Mouse (Mus musculus) olfactory bulb, adult 2 months (tissue): ENCODE measurements around the gene Vars. TPM values are rescaled to one million over a fixed set of nuclear protein-coding genes. Genes with fewer than 3 reads are reported as not detected.

Source experiments
- H3K27ac ChIP-seq: fragments of 200-500 bp; 2 replicates; pipeline ENCODE4 v1.5.1; 2012; ENCODE audit warnings: low read depth, low read length; ENCODE audit not compliant: insufficient read depth
- H3K4me1 ChIP-seq: fragments of 200-500 bp; 2 replicates; pipeline ENCODE4 v1.6.1; 2012; ENCODE audit warnings: low read length; ENCODE audit not compliant: control insufficient read depth, insufficient read depth
- H3K4me3 ChIP-seq: fragments of 200-500 bp; 2 replicates; pipeline ENCODE4 v1.5.1; 2012; ENCODE audit warnings: mild to moderate bottlenecking, low read depth, low read length, moderate library complexity; ENCODE audit not compliant: insufficient read depth
- CTCF ChIP-seq: fragments of 200-500 bp; IDR thresholded peaks from 2 replicates; pipeline ENCODE4 v1.5.1; 2012; ENCODE audit warnings: low read depth, mild to moderate bottlenecking, low read length, moderate library complexity; ENCODE audit not compliant: insufficient read depth
- POLR2A ChIP-seq: fragments of 200-500 bp; IDR thresholded peaks from 2 replicates; pipeline ENCODE4 v1.6.1; 2012; ENCODE audit warnings: mild to moderate bottlenecking, low read depth, low read length, moderate library complexity; ENCODE audit not compliant: insufficient read depth
- WGBS: fragments of 180-500 bp; shearing (Covaris S2); methylation state at CpG from one replicate; pipeline ENCODE4 v1.1.7; 2018; 5-methylcytosine and 5-hydroxymethylcytosine counted together
- polyA plus RNA-seq: library from polyadenylated mRNA; stranded (reverse); fragments of >200 nt; gene quantifications from 2 replicates; pipeline ENCODE4 v1.2.4, GENCODE M21; 2012; ENCODE audit warnings: low replicate concordance; ENCODE audit not compliant: missing spikeins, insufficient read depth, insufficient read length

The Vars gene
- polyA plus RNA-seq, 1 experiment: not detected

DNA sequence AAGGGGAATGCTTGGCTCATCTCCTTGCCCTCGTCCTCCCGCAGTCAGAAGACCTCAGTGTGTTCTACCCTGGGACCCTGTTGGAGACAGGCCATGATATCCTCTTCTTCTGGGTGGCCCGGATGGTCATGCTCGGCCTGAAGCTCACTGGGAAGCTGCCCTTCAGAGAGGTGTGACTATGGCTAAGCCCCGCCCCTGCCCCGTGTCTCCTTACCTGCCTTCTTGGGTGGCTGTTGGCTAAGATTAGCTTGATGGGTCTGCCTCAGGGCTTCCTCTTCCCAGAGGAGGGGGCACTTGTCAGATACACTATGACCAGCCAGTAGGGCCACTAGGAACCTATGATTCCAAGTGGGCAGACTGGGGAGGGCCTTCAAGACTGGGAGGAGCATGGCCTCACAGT, 12.4 kb downstream of the Vars start:
- WGBS: 83% methylated on average over 6 of the region's 6 CpGs
- TF ChIP-seq CTCF (no peak), POLR2A (no peak)
- no peak overlapping the region for H3K27ac ChIP-seq

GRCm38 (mm10) chr17:35015296-35015695, 14.5 kb downstream of the Vars start:
- no peak for TF ChIP-seq CTCF
- no peak for TF ChIP-seq POLR2A

More for the DNA sequence above, 12.4 kb downstream of the Vars start:
- peaks cover 7% of the 10 kb centered on the region for H3K4me1 ChIP-seq
- no peak overlapping the region for H3K4me3 ChIP-seq

DNA sequence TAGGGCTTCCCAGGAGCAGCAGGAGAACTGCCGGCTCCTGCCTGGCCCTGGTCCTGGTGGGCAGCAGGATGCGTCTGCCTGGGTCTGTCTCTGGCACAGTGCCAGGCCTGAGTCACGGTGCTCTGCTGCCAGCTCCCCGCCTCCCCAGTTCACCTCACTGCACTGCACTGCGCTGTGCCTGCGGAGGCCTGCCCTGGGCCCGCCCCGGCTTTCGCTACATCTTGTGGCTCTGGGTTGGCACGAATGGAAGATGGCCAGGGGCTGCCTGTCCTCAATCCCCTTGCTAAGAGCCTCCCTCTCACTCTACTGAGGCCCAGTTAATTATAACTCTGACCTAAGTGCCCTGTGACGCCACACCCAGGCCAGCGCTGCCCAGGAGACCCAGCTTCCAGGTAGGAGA, 15.6 kb downstream of the Vars start, which contains the start of gene Vwa7:
Gene Vwa7 (plus strand): TSS at position 204 of the 400 bp plus-strand sequence.
- Histone ChIP-seq H3K4me3 (no peak within 1 kb of the TSS), H3K27ac (no peak within 1 kb of the TSS), H3K4me1 (peaks cover 11% of the 10 kb centered on the region)
- WGBS: 30% methylated on average over 12 of the region's 12 CpGs
- no peak for TF ChIP-seq POLR2A
- no peak for TF ChIP-seq CTCF

More at GRCm38 (mm10) chr17:35015296-35015695, 14.5 kb downstream of the Vars start:
- no peak overlapping the region for H3K27ac ChIP-seq
- H3K4me3 ChIP-seq: no peak overlapping the region
- H3K4me1 ChIP-seq: peaks cover 7% of the 10 kb centered on the region
- 87% methylated on average over 16 of the region's 16 CpGs for WGBS

DNA sequence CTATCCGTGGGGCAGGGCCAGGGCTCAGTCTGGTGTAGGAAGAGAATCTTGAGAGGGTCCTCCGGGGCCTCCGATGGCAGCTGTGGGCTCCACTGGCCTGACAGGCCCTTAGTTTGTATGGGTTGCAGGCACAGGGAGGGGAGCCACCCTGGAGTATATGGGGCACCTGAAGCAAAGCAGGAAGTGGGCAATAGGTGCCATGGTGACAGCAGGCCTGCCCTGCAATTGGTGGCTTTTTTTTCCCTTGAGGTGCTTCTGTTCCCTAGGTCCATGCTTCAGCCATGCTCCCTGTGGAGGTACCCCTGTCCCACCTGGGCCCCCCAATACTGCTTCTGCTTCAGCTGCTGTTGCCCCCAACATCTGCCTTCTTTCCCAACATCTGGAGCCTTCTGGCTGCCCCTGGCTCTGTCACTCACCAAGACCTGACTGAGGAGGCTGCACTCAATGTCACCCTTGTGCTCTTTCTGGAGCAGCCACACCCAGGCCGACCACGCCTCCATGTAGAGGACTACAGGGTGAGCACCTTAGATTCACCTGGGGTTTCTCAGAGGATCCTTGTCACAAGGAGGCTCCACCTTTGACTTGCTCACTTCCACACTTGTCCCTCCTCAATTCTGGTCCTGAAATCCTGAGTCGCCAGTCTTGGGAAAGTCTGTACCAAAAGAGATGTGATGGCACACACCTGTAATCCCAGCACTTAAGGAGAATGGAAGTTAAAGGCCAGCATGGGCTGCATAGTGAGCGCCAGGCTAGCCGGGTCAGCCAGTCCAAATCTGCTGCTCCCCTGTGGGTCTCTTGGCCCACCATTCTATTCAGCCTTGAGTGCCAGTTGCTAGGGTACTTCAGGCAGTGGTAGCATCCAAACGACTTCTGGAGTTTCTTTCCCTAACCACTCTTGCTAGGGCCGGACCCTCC, 16.3 kb downstream of the Vars start:
- WGBS: 77% methylated on average over 10 of the region's 10 CpGs
- Histone ChIP-seq H3K27ac (no peak overlapping the region), H3K4me3 (no peak overlapping the region), H3K4me1 (peaks cover 14% of the 10 kb centered on the region)
- TF ChIP-seq POLR2A (no peak), CTCF (no peak)

DNA sequence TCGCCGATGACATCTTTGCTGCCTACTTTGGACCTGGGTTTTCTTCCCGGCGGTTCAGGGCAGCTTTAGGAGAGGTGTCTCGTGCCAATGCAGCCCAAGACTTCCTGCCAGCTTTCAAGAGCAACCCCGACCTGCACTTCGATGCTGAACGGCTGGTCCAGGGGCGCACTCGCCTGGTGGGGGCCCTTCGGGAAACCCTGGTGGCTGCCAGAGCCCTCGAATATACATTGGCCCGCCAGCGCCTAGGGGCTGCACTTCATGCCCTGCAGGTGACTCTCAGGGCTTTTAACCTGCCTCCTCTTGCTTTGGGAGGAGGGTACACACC, 16.9 kb downstream of the Vars start:
- Histone ChIP-seq H3K4me1 (peaks cover 14% of the 10 kb centered on the region), H3K27ac (no peak overlapping the region), H3K4me3 (no peak overlapping the region)
- TF ChIP-seq CTCF: no peak
- TF ChIP-seq POLR2A: no peak
- 75% methylated on average over 14 of the region's 14 CpGs for WGBS

GRCm38 (mm10) chr17:35018171-35018570, 17.4 kb downstream of the Vars start:
- Histone ChIP-seq H3K4me3 (no peak overlapping the region), H3K4me1 (peaks cover 14% of the 10 kb centered on the region), H3K27ac (no peak overlapping the region)
- WGBS: 85% methylated on average over 3 of the region's 3 CpGs
- no peak for TF ChIP-seq CTCF
- no peak for TF ChIP-seq POLR2A

- WGBS: 84% methylated on average over 11 of the region's 11 CpGs
- H3K27ac ChIP-seq: no peak overlapping the region
- TF ChIP-seq POLR2A (no peak), CTCF (no peak)
- H3K4me3 ChIP-seq: no peak overlapping the region
- peaks cover 14% of the 10 kb centered on the region for H3K4me1 ChIP-seq
These were observed 19.1 kb downstream of the Vars start for GRCm38 (mm10) chr17:35019894-35020293.

- H3K4me3 ChIP-seq: no peak overlapping the region
- H3K27ac ChIP-seq: no peak overlapping the region
- peaks cover 16% of the 10 kb centered on the region for H3K4me1 ChIP-seq
- WGBS: 90% methylated on average over 8 of the region's 8 CpGs
- TF ChIP-seq CTCF (no peak), POLR2A (no peak)
These were observed 19.8 kb downstream of the Vars start for GRCm38 (mm10) chr17:35020551-35020950.

GRCm38 (mm10) chr17:35021163-35021808, 20.5 kb downstream of the Vars start:
- H3K4me3 ChIP-seq: peak overlapping the region; percentile 31
- H3K27ac ChIP-seq: peak overlapping the region; percentile 61
- WGBS: 8% methylated on average over 17 of the region's 17 CpGs
- TF ChIP-seq POLR2A (no peak), CTCF (peak; percentile 95)
- H3K4me1 ChIP-seq: peaks cover 16% of the 10 kb centered on the region
